Mouse (Mus musculus): ENCODE measurements at regions not wholly inside any gene's neighbourhood (a gene's known extent, or its start where the extent isn't known, plus 50 kb on each side); places are given as distances from the start of the nearest gene placed in this dataset.

GRCm38 (mm10) chr5:52309317-52310060 is 54.1 kb upstream of the Sod3 start:
- no peak overlapping the region for H3K4me2 ChIP-seq (ENCODE audit: low read length)
- no peaks in the 10 kb centered on the region for H3K9me3 ChIP-seq (ENCODE audit: control insufficient read depth, low read length)
- no peaks in the 10 kb centered on the region for H3K27me3 ChIP-seq (replicated peaks; ENCODE audit: control insufficient read depth, insufficient read depth, low read length)
- no peaks in the 10 kb centered on the region for H3K36me3 ChIP-seq (ENCODE audit: control insufficient read depth, insufficient read depth)
- no peak overlapping the region for H3K27ac ChIP-seq (ENCODE audit: low read length)
- ATAC-seq, result peak; percentile 40; the same call in 1 of the 2 replicates
- H3K4me1 ChIP-seq (replicated peaks; ENCODE audit: control insufficient read depth, insufficient read depth, low read length), result no peaks in the 10 kb centered on the region
- H3K9ac ChIP-seq (replicated peaks; ENCODE audit: low read depth, low read length), result no peak overlapping the region
- H3K4me3 ChIP-seq (replicated peaks; ENCODE audit: low read length), result no peak overlapping the region
- WGBS, result 72% methylated on average over 11 of the region's 11 CpGs

- Histone ChIP-seq H3K4me3 (replicated peaks; ENCODE audit: low read length) (no peak overlapping the region), H3K9me3 (ENCODE audit: control insufficient read depth, low read length) (no peaks in the 10 kb centered on the region), H3K36me3 (ENCODE audit: control insufficient read depth, insufficient read depth) (no peaks in the 10 kb centered on the region), H3K27me3 (replicated peaks; ENCODE audit: control insufficient read depth, insufficient read depth, low read length) (no peaks in the 10 kb centered on the region), H3K9ac (replicated peaks; ENCODE audit: low read depth, low read length) (no peak overlapping the region), H3K27ac (ENCODE audit: low read length) (no peak overlapping the region), H3K4me2 (ENCODE audit: low read length) (no peak overlapping the region), H3K4me1 (replicated peaks; ENCODE audit: control insufficient read depth, insufficient read depth, low read length) (no peaks in the 10 kb centered on the region)
- ATAC-seq, result no peak
- 84% methylated on average over 3 of the region's 3 CpGs for WGBS
Measured at GRCm38 (mm10) chr5:52296303-52296702, 67.3 kb upstream of the Sod3 start.

- 86% methylated on average over 8 of the region's 8 CpGs for WGBS
- no peak overlapping the region for H3K27ac ChIP-seq (ENCODE audit: low read length)
- no peak overlapping the region for H3K4me2 ChIP-seq (ENCODE audit: low read length)
- H3K36me3 ChIP-seq (ENCODE audit: control insufficient read depth, insufficient read depth), result no peaks in the 10 kb centered on the region
- no peak overlapping the region for H3K4me3 ChIP-seq (replicated peaks; ENCODE audit: low read length)
- ATAC-seq, result no peak
- H3K9me3 ChIP-seq (ENCODE audit: control insufficient read depth, low read length), result no peaks in the 10 kb centered on the region
- no peaks in the 10 kb centered on the region for H3K27me3 ChIP-seq (replicated peaks; ENCODE audit: control insufficient read depth, insufficient read depth, low read length)
- no peaks in the 10 kb centered on the region for H3K4me1 ChIP-seq (replicated peaks; ENCODE audit: control insufficient read depth, insufficient read depth, low read length)
- no peak overlapping the region for H3K9ac ChIP-seq (replicated peaks; ENCODE audit: low read depth, low read length)
Measured at GRCm38 (mm10) chr5:52294466-52294865, 69.1 kb upstream of the Sod3 start.

- Histone ChIP-seq H3K27me3 (replicated peaks; ENCODE audit: control insufficient read depth, insufficient read depth, low read length) (no peaks in the 10 kb centered on the region), H3K27ac (ENCODE audit: low read length) (no peak overlapping the region; the same call in 1 of the 2 replicates), H3K9me3 (ENCODE audit: control insufficient read depth, low read length) (no peaks in the 10 kb centered on the region), H3K9ac (replicated peaks; ENCODE audit: low read depth, low read length) (no peak overlapping the region), H3K4me1 (replicated peaks; ENCODE audit: control insufficient read depth, insufficient read depth, low read length) (no peaks in the 10 kb centered on the region), H3K4me3 (replicated peaks; ENCODE audit: low read length) (no peak overlapping the region), H3K4me2 (ENCODE audit: low read length) (no peak overlapping the region), H3K36me3 (ENCODE audit: control insufficient read depth, insufficient read depth) (no peaks in the 10 kb centered on the region)
- ATAC-seq, result peak; percentile 45; the same call in 1 of the 2 replicates
- WGBS, result 85% methylated on average over 1 of the region's 1 CpGs
Measured at GRCm38 (mm10) chr5:52288319-52288718, 75.3 kb upstream of the Sod3 start.

GRCm38 (mm10) chr5:52280871-52281270 is 82.7 kb upstream of the Sod3 start:
- no peak overlapping the region for H3K4me2 ChIP-seq (ENCODE audit: low read length)
- H3K4me3 ChIP-seq (replicated peaks; ENCODE audit: low read length), result no peak overlapping the region
- 88% methylated on average over 2 of the region's 2 CpGs for WGBS
- no peaks in the 10 kb centered on the region for H3K9me3 ChIP-seq (ENCODE audit: control insufficient read depth, low read length)
- no peak overlapping the region for H3K27ac ChIP-seq (ENCODE audit: low read length)
- H3K36me3 ChIP-seq (ENCODE audit: control insufficient read depth, insufficient read depth), result no peaks in the 10 kb centered on the region
- no peak overlapping the region for H3K9ac ChIP-seq (replicated peaks; ENCODE audit: low read depth, low read length)
- no peaks in the 10 kb centered on the region for H3K4me1 ChIP-seq (replicated peaks; ENCODE audit: control insufficient read depth, insufficient read depth, low read length)
- H3K27me3 ChIP-seq (replicated peaks; ENCODE audit: control insufficient read depth, insufficient read depth, low read length), result no peaks in the 10 kb centered on the region
- no peak for ATAC-seq

GRCm38 (mm10) chr5:52278111-52278510 is 85.5 kb upstream of the Sod3 start:
- Histone ChIP-seq H3K4me2 (ENCODE audit: low read length) (no peak overlapping the region), H3K36me3 (ENCODE audit: control insufficient read depth, insufficient read depth) (no peaks in the 10 kb centered on the region), H3K4me3 (replicated peaks; ENCODE audit: low read length) (no peak overlapping the region), H3K27ac (ENCODE audit: low read length) (no peak overlapping the region), H3K27me3 (replicated peaks; ENCODE audit: control insufficient read depth, insufficient read depth, low read length) (no peaks in the 10 kb centered on the region), H3K9ac (replicated peaks; ENCODE audit: low read depth, low read length) (no peak overlapping the region), H3K4me1 (replicated peaks; ENCODE audit: control insufficient read depth, insufficient read depth, low read length) (no peaks in the 10 kb centered on the region), H3K9me3 (ENCODE audit: control insufficient read depth, low read length) (no peaks in the 10 kb centered on the region)
- 60% methylated on average over 5 of the region's 5 CpGs for WGBS
- ATAC-seq, result no peak

- no peaks in the 10 kb centered on the region for H3K9me3 ChIP-seq (ENCODE audit: control insufficient read depth, low read length)
- no peak overlapping the region for H3K4me3 ChIP-seq (replicated peaks; ENCODE audit: low read length)
- peak; percentile 20; the same call in 1 of the 2 replicates for ATAC-seq
- H3K9ac ChIP-seq (replicated peaks; ENCODE audit: low read depth, low read length), result no peak overlapping the region
- H3K27me3 ChIP-seq (replicated peaks; ENCODE audit: control insufficient read depth, insufficient read depth, low read length), result no peaks in the 10 kb centered on the region
- no peak overlapping the region for H3K27ac ChIP-seq (ENCODE audit: low read length)
- 76% methylated on average over 11 of the region's 11 CpGs for WGBS
- no peaks in the 10 kb centered on the region for H3K4me1 ChIP-seq (replicated peaks; ENCODE audit: control insufficient read depth, insufficient read depth, low read length)
- no peaks in the 10 kb centered on the region for H3K36me3 ChIP-seq (ENCODE audit: control insufficient read depth, insufficient read depth)
- H3K4me2 ChIP-seq (ENCODE audit: low read length), result no peak overlapping the region
Measured at GRCm38 (mm10) chr5:52263214-52263613, 72.9 kb upstream of the Dhx15 start.

GRCm38 (mm10) chr5:52258075-52258474 is 67.8 kb upstream of the Dhx15 start:
- no peak overlapping the region for H3K4me2 ChIP-seq (ENCODE audit: low read length)
- no peaks in the 10 kb centered on the region for H3K9me3 ChIP-seq (ENCODE audit: control insufficient read depth, low read length)
- H3K4me1 ChIP-seq (replicated peaks; ENCODE audit: control insufficient read depth, insufficient read depth, low read length), result no peaks in the 10 kb centered on the region
- whole genome bisulfite sequencing, result 88% methylated on average over 2 of the region's 2 CpGs
- no peak overlapping the region for H3K9ac ChIP-seq (replicated peaks; ENCODE audit: low read depth, low read length)
- no peak overlapping the region for H3K27ac ChIP-seq (ENCODE audit: low read length)
- no peak for ATAC-seq
- no peaks in the 10 kb centered on the region for H3K27me3 ChIP-seq (replicated peaks; ENCODE audit: control insufficient read depth, insufficient read depth, low read length)
- no peaks in the 10 kb centered on the region for H3K36me3 ChIP-seq (ENCODE audit: control insufficient read depth, insufficient read depth)
- no peak overlapping the region for H3K4me3 ChIP-seq (replicated peaks; ENCODE audit: low read length)

GRCm38 (mm10) chr5:52254602-52255071 is 64.3 kb upstream of the Dhx15 start:
- H3K4me3 ChIP-seq (replicated peaks; ENCODE audit: low read length), result no peak overlapping the region
- peak; percentile 58; the same call in 1 of the 2 replicates for ATAC-seq
- H3K27ac ChIP-seq (ENCODE audit: low read length), result no peak overlapping the region
- H3K9me3 ChIP-seq (ENCODE audit: control insufficient read depth, low read length), result no peaks in the 10 kb centered on the region
- H3K27me3 ChIP-seq (replicated peaks; ENCODE audit: control insufficient read depth, insufficient read depth, low read length), result no peaks in the 10 kb centered on the region
- 77% methylated on average over 14 of the region's 14 CpGs for WGBS
- H3K9ac ChIP-seq (replicated peaks; ENCODE audit: low read depth, low read length), result no peak overlapping the region
- no peaks in the 10 kb centered on the region for H3K4me1 ChIP-seq (replicated peaks; ENCODE audit: control insufficient read depth, insufficient read depth, low read length)
- no peaks in the 10 kb centered on the region for H3K36me3 ChIP-seq (ENCODE audit: control insufficient read depth, insufficient read depth)
- no peak overlapping the region for H3K4me2 ChIP-seq (ENCODE audit: low read length)
